Mouse (Mus musculus) heart, adult 2 months (tissue): ENCODE results near the gene Nans. TPM values are rescaled to one million over a fixed set of nuclear protein-coding genes. Genes with fewer than 3 reads are reported as not detected.

Experiments used
- DNase-seq, 2 experiments: peaks; one replicate each; pipeline ENCODE4 v3.0.0; 2021
- H3K27ac ChIP-seq: fragments of 200-600 bp; 2 replicates; pipeline ENCODE4 v1.8.1; 2022
- H3K27me3 ChIP-seq: fragments of 200-500 bp; 2 replicates; pipeline ENCODE4 v1.6.1; 2012; ENCODE audit warnings: mild to moderate bottlenecking, low read length, inconsistent platforms, mixed read lengths; ENCODE audit not compliant: control insufficient read depth, insufficient read depth
- H3K36me3 ChIP-seq: fragments of 200-500 bp; 2 replicates; pipeline ENCODE4 v1.6.1; 2012; ENCODE audit warnings: low read length, inconsistent platforms; ENCODE audit not compliant: control insufficient read depth, insufficient read depth
- H3K4me1 ChIP-seq: fragments of 200-500 bp; 2 replicates; pipeline ENCODE4 v1.6.1; 2011; ENCODE audit warnings: low read length; ENCODE audit not compliant: control insufficient read depth, insufficient read depth
- H3K4me3 ChIP-seq: fragments of 200-600 bp; 2 replicates; pipeline ENCODE4 v1.8.1; 2022
- H3K79me2 ChIP-seq: fragments of 200-500 bp; replicated peaks from 2 replicates; pipeline ENCODE4 v1.6.1; 2012; ENCODE audit warnings: mild to moderate bottlenecking, inconsistent platforms, low read length, moderate library complexity, mixed read lengths; ENCODE audit not compliant: control insufficient read depth, insufficient read depth
- H3K9ac ChIP-seq: fragments of 200-500 bp; 2 replicates; pipeline ENCODE4 v1.6.1; 2012; ENCODE audit warnings: low read depth, mild to moderate bottlenecking, control low read depth, inconsistent platforms, low read length, mixed read lengths
- CTCF ChIP-seq: fragments of 200-600 bp; IDR thresholded peaks from 2 replicates; pipeline ENCODE4 v1.8.1; 2022; ENCODE audit warnings: antibody characterized with exemption, mild to moderate bottlenecking, moderate library complexity
- EP300 ChIP-seq: fragments of 200-500 bp; IDR thresholded peaks from 2 replicates; pipeline ENCODE4 v1.6.1; 2011; ENCODE audit warnings: low read depth, low read length, control low read depth; ENCODE audit not compliant: insufficient read depth
- POLR2A ChIP-seq: fragments of 200-500 bp; IDR thresholded peaks from 2 replicates; pipeline ENCODE4 v1.6.1; 2011; ENCODE audit warnings: mild to moderate bottlenecking, low read depth, low read length, control low read depth; ENCODE audit not compliant: insufficient read depth
- WGBS: fragments of 180-500 bp; shearing (Covaris S2); methylation state at CpG from one replicate; pipeline ENCODE4 v1.1.7; 2018; 5-methylcytosine and 5-hydroxymethylcytosine counted together
- intact Hi-C: fragments of 180-260 bp; cut with DNase I; formaldehyde crosslinking; loops from one replicate; pipeline ENCODE4 v1.15.1; 2025
- polyA plus RNA-seq: library from polyadenylated mRNA; depleted of rRNA; stranded (reverse); fragments of >200 nt; gene quantifications from 2 replicates; pipeline ENCODE4 v1.2.3, GENCODE M21; 2012; rRNA removed
- total RNA-seq, 2 experiments: library from RNA; stranded (reverse); gene quantifications; 2 replicates each; pipeline ENCODE4 v1.2.3; 2021

Nans gene
- total and polyA plus RNA-seq, 3 experiments, result 11.3 to 16.4 (median 12.0) TPM

GRCm38 (mm10) chr4:46546709-46547108 is 57.7 kb downstream of the Nans start:
- H3K79me2 ChIP-seq, result no peaks in the 10 kb centered on the region
- no peak overlapping the region for H3K9ac ChIP-seq
- WGBS, result 46% methylated on average over 6 of the region's 6 CpGs
- no peaks in the 10 kb centered on the region for H3K36me3 ChIP-seq
- no peak for DNase-seq
- no peak overlapping the region for H3K27ac ChIP-seq
- H3K4me1 ChIP-seq, result no peaks in the 10 kb centered on the region
- intact Hi-C loops, result no loop called here
- no peaks in the 10 kb centered on the region; the same call in 1 of the 2 replicates for H3K27me3 ChIP-seq
- no peak overlapping the region for H3K4me3 ChIP-seq
- TF ChIP-seq POLR2A (no peak), EP300 (no peak), CTCF (no peak)

- DNase-seq, result no peak
- H3K4me3 ChIP-seq, result no peak overlapping the region
- H3K27ac ChIP-seq, result no peak overlapping the region
- intact Hi-C loops, result no loop called here
- 63% methylated on average over 10 of the region's 10 CpGs for WGBS
- no peak for TF ChIP-seq EP300
- TF ChIP-seq CTCF, result no peak
- no peak for TF ChIP-seq POLR2A
- no peaks in the 10 kb centered on the region for H3K79me2 ChIP-seq
- H3K4me1 ChIP-seq, result no peaks in the 10 kb centered on the region
- no peak overlapping the region for H3K9ac ChIP-seq
- H3K36me3 ChIP-seq, result no peaks in the 10 kb centered on the region
- no peaks in the 10 kb centered on the region; the same call in 1 of the 2 replicates for H3K27me3 ChIP-seq
Observed at GRCm38 (mm10) chr4:46549979-46550378, 60.9 kb downstream of the Nans start.

- no peak for DNase-seq
- no peaks in the 10 kb centered on the region for H3K36me3 ChIP-seq
- no peak for TF ChIP-seq CTCF
- no peak for TF ChIP-seq EP300
- TF ChIP-seq POLR2A, result no peak
- intact Hi-C loops, result no loop called here
- no peaks in the 10 kb centered on the region for H3K4me1 ChIP-seq
- WGBS, result 56% methylated on average over 8 of the region's 8 CpGs
- H3K79me2 ChIP-seq, result no peaks in the 10 kb centered on the region
- H3K27me3 ChIP-seq, result no peaks in the 10 kb centered on the region; the same call in 1 of the 2 replicates
- H3K27ac ChIP-seq, result no peak overlapping the region
- H3K9ac ChIP-seq, result no peak overlapping the region
- no peak overlapping the region for H3K4me3 ChIP-seq
Observed at GRCm38 (mm10) chr4:46550406-46550805, 61.4 kb downstream of the Nans start.

Other genes starting within 250 kb of the Nans start
- not detected for gene Foxe1, start 145.6 kb upstream of the Nans start, total RNA-seq
- not detected in 2 replicates for gene Foxe1, start 145.6 kb upstream of the Nans start, polyA plus RNA-seq
- gene Trmo, start 99.8 kb upstream of the Nans start, total RNA-seq, result 1 to 10 TPM; 3.8 to 4.1 TPM
- 3.7 and 5.3 TPM in 2 replicates for gene Trmo, start 99.8 kb upstream of the Nans start, polyA plus RNA-seq
- gene Hemgn, start 75.7 kb upstream of the Nans start, total RNA-seq, result under 1 TPM; 0.10 to 0.73 TPM
- gene Hemgn, start 75.7 kb upstream of the Nans start, polyA plus RNA-seq, result 0.06 TPM in 1 of 2 replicates, not detected in the other
- gene Anp32b, start 38.3 kb upstream of the Nans start, total RNA-seq, result 10 to 100 TPM; 53.5 to 57.8 TPM
- gene Anp32b, start 38.3 kb upstream of the Nans start, polyA plus RNA-seq, result 9.5 and 14.2 TPM in 2 replicates
- gene Trim14, start 46.9 kb downstream of the Nans start, total RNA-seq, result 1 to 10 TPM; 2.5 to 2.9 TPM
- 1.5 and 2.1 TPM in 2 replicates for gene Trim14, start 46.9 kb downstream of the Nans start, polyA plus RNA-seq
- gene Coro2a, start 113.0 kb downstream of the Nans start, total RNA-seq, result under 1 TPM; 0.39 to 0.43 TPM
- gene Coro2a, start 113.0 kb downstream of the Nans start, polyA plus RNA-seq, result 0.64 and 2.1 TPM in 2 replicates
- 1 to 10 TPM in 1 of 2 experiments, under 1 TPM in 1; 0.64 to 1.7 TPM for gene Tbc1d2, start 161.0 kb downstream of the Nans start, total RNA-seq
- 1.4 and 1.6 TPM in 2 replicates for gene Tbc1d2, start 161.0 kb downstream of the Nans start, polyA plus RNA-seq